Mouse (Mus musculus): ENCODE measurements around the gene Pfdn5. TPM values are rescaled to one million over a fixed set of nuclear protein-coding genes. Genes with fewer than 3 reads are reported as not detected.

Gene Pfdn5
- polyA plus RNA-seq, 1 experiment: 378 TPM

GRCm38 (mm10) chr15:102339612-102340011 is 13.7 kb downstream of the Pfdn5 start:
- Histone ChIP-seq H3ac (ENCODE audit: control insufficient read depth, insufficient read length, low read depth) (no peak overlapping the region), H3K36me3 (ENCODE audit: control insufficient read depth, insufficient read depth) (peaks cover 92% of the 10 kb centered on the region), H3K4me3 (ENCODE audit: insufficient read depth, poor library complexity, severe bottlenecking) (no peak overlapping the region), H3K79me2 (ENCODE audit: control insufficient read depth, insufficient read depth) (no peaks in the 10 kb centered on the region), H3K27me3 (ENCODE audit: control insufficient read depth, insufficient read depth, insufficient read length) (no peaks in the 10 kb centered on the region), H3K79me3 (ENCODE audit: low read depth) (no peaks in the 10 kb centered on the region)
- TF ChIP-seq MYOG (IDR thresholded peaks at IDR 0.05; ENCODE audit: control insufficient read depth, extremely low read depth, insufficient read length) (no peak), MAX (IDR thresholded peaks at IDR 0.05) (no peak), USF1 (IDR thresholded peaks at IDR 0.05; ENCODE audit: low read depth) (no peak), CEBPB (IDR thresholded peaks at IDR 0.05; ENCODE audit: low read depth) (no peak), MYOD1 (IDR thresholded peaks at IDR 0.05; ENCODE audit: control insufficient read depth, insufficient read length, low read depth) (no peak), CTCF (IDR thresholded peaks at IDR 0.05; ENCODE audit: control insufficient read depth, insufficient read depth, insufficient read length) (no peak), FOSL1 (IDR thresholded peaks at IDR 0.05; ENCODE audit: insufficient read depth, low read length, poor library complexity, severe bottlenecking) (no peak)

- H3K36me3 ChIP-seq (ENCODE audit: control insufficient read depth, insufficient read depth): peaks cover 98% of the 10 kb centered on the region
- peaks cover 4% of the 10 kb centered on the region for H3K79me3 ChIP-seq (ENCODE audit: low read depth)
- H3K27me3 ChIP-seq (ENCODE audit: control insufficient read depth, insufficient read depth, insufficient read length): no peaks in the 10 kb centered on the region
- H3ac ChIP-seq (ENCODE audit: control insufficient read depth, insufficient read length, low read depth): no peak overlapping the region
- H3K4me3 ChIP-seq (ENCODE audit: insufficient read depth, poor library complexity, severe bottlenecking): no peak overlapping the region
- TF ChIP-seq MAX (IDR thresholded peaks at IDR 0.05) (peak; percentile 66), FOSL1 (IDR thresholded peaks at IDR 0.05; ENCODE audit: insufficient read depth, low read length, poor library complexity, severe bottlenecking) (no peak), USF1 (IDR thresholded peaks at IDR 0.05; ENCODE audit: low read depth) (no peak), MYOD1 (IDR thresholded peaks at IDR 0.05; ENCODE audit: control insufficient read depth, insufficient read length, low read depth) (no peak), MYOG (IDR thresholded peaks at IDR 0.05; ENCODE audit: control insufficient read depth, extremely low read depth, insufficient read length) (no peak), CTCF (IDR thresholded peaks at IDR 0.05; ENCODE audit: control insufficient read depth, insufficient read depth, insufficient read length) (peak; percentile 51), CEBPB (IDR thresholded peaks at IDR 0.05; ENCODE audit: low read depth) (no peak)
- H3K79me2 ChIP-seq (ENCODE audit: control insufficient read depth, insufficient read depth): peaks cover 14% of the 10 kb centered on the region
Observed at GRCm38 (mm10) chr15:102341580-102341979, 15.7 kb downstream of the Pfdn5 start.

GRCm38 (mm10) chr15:102344490-102344889 is 18.6 kb downstream of the Pfdn5 start:
- peaks cover 36% of the 10 kb centered on the region for H3K79me2 ChIP-seq (ENCODE audit: control insufficient read depth, insufficient read depth)
- H3K27me3 ChIP-seq (ENCODE audit: control insufficient read depth, insufficient read depth, insufficient read length): no peaks in the 10 kb centered on the region
- TF ChIP-seq CTCF (IDR thresholded peaks at IDR 0.05; ENCODE audit: control insufficient read depth, insufficient read depth, insufficient read length) (no peak), MYOG (IDR thresholded peaks at IDR 0.05; ENCODE audit: control insufficient read depth, extremely low read depth, insufficient read length) (no peak)
- H3K4me3 ChIP-seq (ENCODE audit: insufficient read depth, poor library complexity, severe bottlenecking): no peak overlapping the region
- H3K79me3 ChIP-seq (ENCODE audit: low read depth): peaks cover 11% of the 10 kb centered on the region
- H3K36me3 ChIP-seq (ENCODE audit: control insufficient read depth, insufficient read depth): peaks cover 89% of the 10 kb centered on the region
- H3ac ChIP-seq (ENCODE audit: control insufficient read depth, insufficient read length, low read depth): no peak overlapping the region

GRCm38 (mm10) chr15:102346444-102346843 is 20.5 kb downstream of the Pfdn5 start:
- peaks cover 71% of the 10 kb centered on the region for H3K36me3 ChIP-seq (ENCODE audit: control insufficient read depth, insufficient read depth)
- TF ChIP-seq CTCF (IDR thresholded peaks at IDR 0.05; ENCODE audit: control insufficient read depth, insufficient read depth, insufficient read length) (no peak), USF1 (IDR thresholded peaks at IDR 0.05; ENCODE audit: low read depth) (no peak), FOSL1 (IDR thresholded peaks at IDR 0.05; ENCODE audit: insufficient read depth, low read length, poor library complexity, severe bottlenecking) (no peak), CEBPB (IDR thresholded peaks at IDR 0.05; ENCODE audit: low read depth) (no peak), MAX (IDR thresholded peaks at IDR 0.05) (no peak), MYOD1 (IDR thresholded peaks at IDR 0.05; ENCODE audit: control insufficient read depth, insufficient read length, low read depth) (no peak), MYOG (IDR thresholded peaks at IDR 0.05; ENCODE audit: control insufficient read depth, extremely low read depth, insufficient read length) (no peak)

GRCm38 (mm10) chr15:102350138-102350941 is 24.4 kb downstream of the Pfdn5 start, which contains the start of gene Aaas:
Aaas (minus strand) TSS chr15:102350771.
- Histone ChIP-seq H3K79me3 (ENCODE audit: low read depth) (peaks cover 19% of the 10 kb centered on the region), H3K79me2 (ENCODE audit: control insufficient read depth, insufficient read depth) (peaks cover 44% of the 10 kb centered on the region), H3ac (ENCODE audit: control insufficient read depth, insufficient read length, low read depth) (peak within 1 kb of the TSS; percentile 83), H3K4me3 (ENCODE audit: insufficient read depth, poor library complexity, severe bottlenecking) (peak within 1 kb of the TSS; percentile 97), H3K27me3 (ENCODE audit: control insufficient read depth, insufficient read depth, insufficient read length) (no peaks in the 10 kb centered on the region), H3K36me3 (ENCODE audit: control insufficient read depth, insufficient read depth) (peaks cover 32% of the 10 kb centered on the region)
- no peak for TF ChIP-seq CEBPB (IDR thresholded peaks at IDR 0.05; ENCODE audit: low read depth)
- peak; percentile 96 for TF ChIP-seq MAX (IDR thresholded peaks at IDR 0.05)
- peak; percentile 99 for TF ChIP-seq CTCF (IDR thresholded peaks at IDR 0.05; ENCODE audit: control insufficient read depth, insufficient read depth, insufficient read length)

More at GRCm38 (mm10) chr15:102346444-102346843, 20.5 kb downstream of the Pfdn5 start:
- Histone ChIP-seq H3K79me3 (ENCODE audit: low read depth) (peaks cover 19% of the 10 kb centered on the region), H3K27me3 (ENCODE audit: control insufficient read depth, insufficient read depth, insufficient read length) (no peaks in the 10 kb centered on the region), H3K4me3 (ENCODE audit: insufficient read depth, poor library complexity, severe bottlenecking) (no peak overlapping the region), H3ac (ENCODE audit: control insufficient read depth, insufficient read length, low read depth) (no peak overlapping the region), H3K79me2 (ENCODE audit: control insufficient read depth, insufficient read depth) (peaks cover 45% of the 10 kb centered on the region)

DNA sequence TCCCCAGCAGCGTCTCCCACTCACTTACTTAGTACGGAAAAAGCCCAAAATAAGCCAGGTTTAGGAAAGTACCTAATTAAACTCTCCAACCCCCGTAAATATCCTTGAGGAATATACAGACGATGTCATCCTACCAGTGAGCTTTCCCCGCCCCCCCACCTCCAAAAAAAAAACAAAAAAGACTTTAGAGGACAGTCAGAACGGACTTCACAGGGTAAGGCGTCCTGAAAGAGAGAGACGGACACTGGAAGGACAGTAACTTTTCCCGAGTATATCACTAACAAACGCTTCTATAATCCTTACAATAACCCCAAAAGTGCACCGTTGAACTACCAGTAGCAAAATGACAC is 25.0 kb downstream of the Pfdn5 start:
- peaks cover 38% of the 10 kb centered on the region for H3K79me2 ChIP-seq (ENCODE audit: control insufficient read depth, insufficient read depth)
- peak overlapping the region; percentile 28 for H3ac ChIP-seq (ENCODE audit: control insufficient read depth, insufficient read length, low read depth)
- no peak for TF ChIP-seq MYOG (IDR thresholded peaks at IDR 0.05; ENCODE audit: control insufficient read depth, extremely low read depth, insufficient read length)
- TF ChIP-seq CTCF (IDR thresholded peaks at IDR 0.05; ENCODE audit: control insufficient read depth, insufficient read depth, insufficient read length): no peak
- no peak for TF ChIP-seq MYOD1 (IDR thresholded peaks at IDR 0.05; ENCODE audit: control insufficient read depth, insufficient read length, low read depth)
- no peak for TF ChIP-seq USF1 (IDR thresholded peaks at IDR 0.05; ENCODE audit: low read depth)
- no peak for TF ChIP-seq MAX (IDR thresholded peaks at IDR 0.05)
- TF ChIP-seq FOSL1 (IDR thresholded peaks at IDR 0.05; ENCODE audit: insufficient read depth, low read length, poor library complexity, severe bottlenecking): no peak
- TF ChIP-seq CEBPB (IDR thresholded peaks at IDR 0.05; ENCODE audit: low read depth): no peak
- peaks cover 16% of the 10 kb centered on the region for H3K79me3 ChIP-seq (ENCODE audit: low read depth)
- peaks cover 27% of the 10 kb centered on the region for H3K36me3 ChIP-seq (ENCODE audit: control insufficient read depth, insufficient read depth)
- no peaks in the 10 kb centered on the region for H3K27me3 ChIP-seq (ENCODE audit: control insufficient read depth, insufficient read depth, insufficient read length)
- peak overlapping the region; percentile 97 for H3K4me3 ChIP-seq (ENCODE audit: insufficient read depth, poor library complexity, severe bottlenecking)
